Mouse (Mus musculus) kidney, adult 11 months (tissue): ENCODE results near the gene Lmbrd1.
"Not testable (repeated sequence)": the region's sequence is repeated elsewhere in the genome, so short reads cannot be mapped to it uniquely, and the experiment has no call there.

Experiments
- DNase-seq: peaks from one replicate; pipeline ENCODE4 v3.0.0; 2022

Gene Lmbrd1

DNA sequence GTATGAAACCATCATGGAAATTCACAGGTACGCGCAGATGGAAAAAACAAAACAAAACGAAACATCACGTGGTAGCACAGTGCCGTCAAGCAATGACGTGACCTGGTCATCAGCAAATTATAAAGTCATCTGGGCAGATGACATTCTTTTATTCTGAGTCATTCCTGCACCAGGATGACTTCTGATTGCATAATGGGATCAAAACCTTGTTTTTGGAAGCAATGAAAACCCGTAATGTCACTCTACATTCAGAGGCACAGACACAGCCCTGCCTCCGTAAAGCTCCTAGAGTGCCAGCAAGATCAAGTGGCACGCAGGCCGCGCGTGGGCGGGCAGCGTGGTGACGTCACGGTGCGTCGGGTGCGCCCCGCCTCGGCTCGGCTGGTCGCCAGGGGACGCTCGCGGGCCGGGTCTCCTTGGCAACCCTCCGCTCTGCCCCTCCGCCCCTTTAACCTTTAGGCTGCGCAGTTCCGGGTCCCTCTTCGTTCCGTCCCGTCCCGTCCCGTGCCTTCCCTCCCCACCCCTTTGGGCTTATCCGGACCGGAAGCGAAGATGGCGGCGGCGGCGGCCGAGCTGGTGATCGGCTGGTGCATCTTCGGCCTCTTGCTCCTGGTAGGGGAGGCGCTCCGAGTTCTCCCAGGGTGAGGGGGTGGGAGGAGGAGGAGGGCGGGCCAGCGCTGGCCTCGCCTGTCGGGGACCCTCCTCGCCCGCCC is at the start of gene Lmbrd1:
Lmbrd1 (plus strand) TSS at position 426 of the 713 bp plus-strand sequence.
- peak; percentile 91 for DNase-seq

DNA sequence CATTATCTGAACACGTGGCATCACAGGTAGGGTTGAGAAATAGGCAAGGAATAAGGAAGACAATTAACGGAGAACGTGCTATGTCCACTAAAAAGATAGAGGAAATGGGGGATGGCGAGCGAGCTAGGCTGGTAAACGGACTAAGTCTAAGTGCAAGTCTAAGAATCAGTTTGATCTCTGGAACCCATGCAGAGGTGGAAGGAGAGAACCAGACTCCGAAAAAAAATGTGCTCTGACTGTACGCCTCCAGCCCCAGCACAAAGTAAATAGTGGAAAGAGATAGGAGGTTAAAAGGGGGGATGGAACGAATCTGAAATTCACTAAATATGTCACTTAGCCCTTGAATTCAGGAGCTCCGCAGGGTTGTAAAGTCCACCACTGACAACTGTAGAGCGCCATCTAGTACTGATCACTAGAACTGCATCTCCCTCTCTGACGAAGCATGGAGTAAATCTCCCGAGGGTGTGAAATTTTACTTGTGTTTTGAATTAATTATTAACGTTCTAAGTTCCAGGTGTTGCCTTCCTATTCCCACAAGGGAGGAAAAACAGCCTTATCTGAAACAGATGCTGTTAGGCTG is 44.8 kb upstream of the Lmbrd1 start:
- DNase-seq, result no peak

DNA sequence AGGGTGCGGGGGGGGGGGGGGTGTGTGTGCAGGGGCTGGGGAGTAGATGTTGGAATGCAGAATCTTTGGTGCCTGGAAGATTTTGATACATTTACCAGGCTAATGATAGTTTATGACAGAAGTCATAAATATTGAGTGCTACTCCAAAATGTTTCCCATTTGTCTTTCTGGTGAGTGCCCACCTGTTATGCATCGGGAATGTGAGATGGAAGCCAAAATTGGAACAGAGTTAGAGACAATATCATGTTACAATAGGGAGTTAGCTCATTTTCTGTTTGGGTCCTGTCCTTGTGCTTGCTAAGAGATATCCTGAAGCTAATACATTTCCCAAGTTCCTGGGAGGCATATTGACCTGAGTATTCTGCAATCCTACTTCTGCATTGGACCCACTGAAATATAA is 28.3 kb upstream of the Lmbrd1 start:
- no peak for DNase-seq

DNA sequence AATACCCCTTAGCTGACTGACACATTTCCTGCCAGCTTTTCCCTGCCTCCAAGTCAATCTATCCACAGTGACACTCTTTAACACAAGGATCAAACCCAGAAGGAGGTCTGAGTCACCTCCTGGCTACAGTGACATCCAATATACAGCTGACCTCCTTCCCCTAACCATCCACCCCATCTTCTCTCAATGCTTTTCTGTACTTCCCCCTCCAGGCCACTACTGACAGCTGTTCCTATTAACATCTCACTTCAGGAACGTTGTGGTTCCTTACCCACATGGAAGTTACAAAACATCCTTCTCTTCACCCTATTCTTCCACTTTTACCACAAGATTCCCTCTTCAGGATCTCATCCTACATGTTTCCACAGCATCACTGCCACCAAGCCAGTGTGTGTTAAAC is 18.5 kb upstream of the Lmbrd1 start:
- DNase-seq, result no peak

GRCm38 (mm10) chr1:24660662-24661061 is 17.8 kb upstream of the Lmbrd1 start:
- not testable (repeated sequence) for DNase-seq

DNA sequence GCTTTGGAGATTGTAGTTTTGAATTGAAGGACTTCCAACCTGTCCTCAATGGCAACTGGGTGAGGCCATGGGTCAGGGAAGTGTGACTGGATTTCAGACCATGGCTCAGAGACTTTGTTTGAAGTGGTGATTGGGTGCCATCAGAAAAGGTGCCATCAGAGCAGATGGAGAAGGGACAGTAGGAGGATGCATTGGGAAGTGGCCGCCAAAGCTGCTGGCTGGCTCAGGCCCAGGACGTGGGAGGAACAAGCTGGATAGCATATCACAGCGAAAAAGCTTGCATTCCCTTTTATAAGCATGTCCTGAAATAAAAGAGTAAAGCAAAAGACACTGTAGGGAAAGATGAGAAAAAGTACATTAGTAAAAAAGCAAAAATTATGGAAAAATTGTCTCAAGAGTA is 16.9 kb upstream of the Lmbrd1 start:
- no peak for DNase-seq

- DNase-seq, result no peak
These were observed 14.3 kb upstream of the Lmbrd1 start for GRCm38 (mm10) chr1:24664158-24664557.

DNA sequence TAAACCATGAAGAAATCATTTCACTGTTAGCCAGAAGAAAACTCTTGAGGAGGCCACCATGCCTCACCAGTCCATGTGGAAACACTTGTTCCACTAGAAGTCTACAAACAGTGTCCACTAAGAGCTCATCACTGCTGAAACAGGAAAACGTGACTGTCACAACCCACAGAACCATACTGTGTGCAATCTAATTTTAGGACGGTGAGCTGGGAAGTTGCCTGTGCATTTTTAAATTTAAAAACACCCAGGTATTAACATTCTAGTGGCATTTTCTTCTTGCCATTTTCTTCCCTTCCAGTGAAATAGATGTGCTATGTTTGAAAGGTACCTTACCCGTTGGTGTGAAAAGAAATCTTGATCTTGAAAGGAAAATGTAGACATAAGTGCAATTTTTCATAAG is 5.2 kb upstream of the Lmbrd1 start:
- no peak for DNase-seq

- DNase-seq, result peak; percentile 24
These were observed 724 bp upstream of the Lmbrd1 start for GRCm38 (mm10) chr1:24677706-24678105.

GRCm38 (mm10) chr1:24679071-24679470 is 641 bp downstream of the Lmbrd1 start:
- DNase-seq, result peak; percentile 26

- no peak for DNase-seq
These were observed 2.6 kb downstream of the Lmbrd1 start for GRCm38 (mm10) chr1:24680991-24681390.

- no peak for DNase-seq
These were observed 3.5 kb downstream of the Lmbrd1 start for GRCm38 (mm10) chr1:24681946-24682345.

DNA sequence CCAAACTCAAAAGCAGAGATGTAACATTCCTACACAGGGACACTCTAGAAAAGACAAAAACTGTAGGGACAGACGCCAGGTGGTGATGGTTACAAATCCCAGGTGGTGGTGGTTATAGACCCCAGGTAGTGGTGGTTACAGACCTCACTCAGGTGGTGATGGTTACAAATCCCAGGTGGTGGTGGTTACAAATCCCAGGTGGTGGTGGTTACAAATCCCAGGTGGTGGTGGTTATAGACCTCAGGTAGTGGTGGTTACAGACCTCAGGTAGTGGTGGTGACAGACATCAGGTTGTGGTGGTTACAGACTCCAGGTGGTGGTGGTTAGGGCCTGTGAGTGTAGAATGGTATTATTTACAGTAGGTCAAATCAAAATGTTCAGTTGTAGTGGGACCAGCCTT is 5.5 kb downstream of the Lmbrd1 start:
- DNase-seq, result no peak

DNA sequence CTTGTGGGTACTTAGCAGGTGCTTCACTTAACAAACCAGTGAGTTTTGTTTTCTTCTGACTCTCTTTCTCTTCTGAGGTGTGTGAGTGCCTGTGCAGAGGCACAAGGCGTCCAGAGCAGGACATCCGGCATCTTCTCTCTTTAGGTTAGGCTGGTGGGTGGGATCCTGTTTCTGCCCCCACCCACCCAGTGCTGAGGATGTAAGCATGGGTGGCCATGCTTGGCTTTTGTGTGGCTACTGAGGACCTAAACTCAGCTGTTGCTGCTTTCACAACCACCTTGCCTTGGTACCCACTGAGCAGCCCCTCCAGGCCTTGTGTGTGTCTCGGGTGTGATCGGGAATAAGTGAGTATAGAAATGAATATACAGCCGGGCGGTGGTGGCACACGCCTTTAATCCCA is 7.2 kb downstream of the Lmbrd1 start:
- DNase-seq, result no peak

GRCm38 (mm10) chr1:24686235-24687021 is 8.0 kb downstream of the Lmbrd1 start:
- no peak for DNase-seq

DNA sequence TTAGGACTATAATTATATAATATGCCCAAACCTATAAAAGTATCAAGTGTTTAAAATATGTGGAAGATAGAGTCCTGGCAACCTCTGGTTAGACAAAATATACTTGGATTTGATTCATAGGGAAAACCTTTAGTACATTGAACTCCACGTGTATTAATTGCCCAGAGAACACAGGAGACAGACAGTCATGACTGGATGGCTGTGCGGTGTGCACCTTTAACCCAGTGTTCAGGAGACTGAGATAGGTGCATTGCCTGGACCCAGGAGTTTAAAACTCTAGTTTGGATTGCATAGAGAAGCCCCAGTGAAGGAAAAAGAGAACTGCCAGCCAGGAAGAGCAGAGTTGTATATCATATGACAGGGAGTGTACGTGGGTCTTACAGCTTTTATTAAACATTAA is 19.2 kb downstream of the Lmbrd1 start:
- no peak for DNase-seq

GRCm38 (mm10) chr1:24698146-24698880 is 19.9 kb downstream of the Lmbrd1 start:
- no peak for DNase-seq

DNA sequence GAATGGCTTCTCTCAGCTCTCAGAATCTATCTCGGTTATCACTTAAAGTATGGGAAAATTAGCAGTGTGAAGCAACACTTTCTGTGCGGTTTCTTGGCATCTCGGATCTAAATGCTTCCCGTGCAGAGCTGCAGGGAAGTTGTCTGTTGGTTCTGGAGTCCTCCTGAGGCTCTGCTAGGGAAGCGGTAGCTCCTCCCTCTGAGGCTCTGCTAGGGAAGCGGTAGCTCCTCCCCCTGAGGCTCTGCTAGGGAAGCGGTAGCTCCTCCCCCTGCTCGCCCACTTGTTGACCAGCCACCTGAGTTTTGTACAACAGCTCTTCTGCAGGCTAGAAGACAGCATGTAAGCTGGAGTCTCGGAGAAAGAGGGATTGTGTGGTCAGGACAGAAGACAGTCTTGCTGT is 20.9 kb downstream of the Lmbrd1 start:
- DNase-seq, result peak; percentile 23

DNA sequence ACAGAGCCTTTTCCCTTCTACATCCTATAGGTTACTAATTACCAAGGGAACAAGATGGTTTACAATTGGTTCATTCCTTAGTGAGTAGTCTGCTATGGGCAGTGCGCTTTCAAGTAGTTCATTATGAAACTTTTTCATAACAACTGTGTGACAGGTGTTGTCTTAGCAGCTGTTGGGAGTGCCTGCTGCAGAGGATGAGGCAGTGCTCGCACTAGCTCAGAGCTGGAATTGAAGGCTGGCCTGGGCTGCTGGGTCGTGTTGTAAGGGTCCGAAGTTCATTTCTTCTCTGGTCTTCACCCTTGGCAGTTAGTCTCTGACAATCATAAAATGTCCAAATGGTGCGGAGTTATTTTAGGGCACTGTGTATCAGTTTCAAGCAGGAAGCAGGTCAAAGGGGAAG is 21.8 kb downstream of the Lmbrd1 start:
- peak; percentile 37 for DNase-seq

DNA sequence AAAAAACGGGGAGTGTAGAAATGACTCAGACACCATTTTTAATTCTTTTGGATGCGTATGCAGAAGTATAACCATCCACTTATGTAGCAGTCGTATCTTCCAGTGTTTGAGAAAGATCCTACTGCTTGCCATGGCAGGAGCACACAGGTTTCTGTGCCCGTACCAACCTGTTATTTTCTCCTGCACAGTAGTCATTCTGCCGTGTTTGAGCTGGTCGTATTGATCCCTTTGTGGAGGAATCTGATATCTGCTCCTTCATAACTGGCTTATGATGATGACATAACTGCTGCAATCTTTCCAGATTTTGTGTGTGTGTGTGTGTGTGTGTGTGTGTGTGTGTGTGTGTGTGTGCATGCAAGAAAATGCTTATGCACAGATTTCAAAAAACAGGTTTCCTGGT is 25.4 kb downstream of the Lmbrd1 start:
- no peak for DNase-seq

GRCm38 (mm10) chr1:24716301-24716700 is 37.9 kb downstream of the Lmbrd1 start:
- no peak for DNase-seq

GRCm38 (mm10) chr1:24719621-24720020 is 41.2 kb downstream of the Lmbrd1 start:
- no peak for DNase-seq

GRCm38 (mm10) chr1:24720209-24720608 is 41.8 kb downstream of the Lmbrd1 start:
- no peak for DNase-seq
